Comparison of ENCODE assay signal across 19 mouse cellular contexts in genomic region chr13:72302436-72303125, GRCm38 (mm10).
DNase-seq lines count a peak whose midpoint lies in the region; ATAC-seq lines count a peak whose summit lies in the region.
"Had no signal": no experiment of that assay in that cellular context is flagged by ENCODE, and none has a peak within 500 bp of the region (broad histone marks: within the 10 kb centered on the region; RNA-seq: fewer than 3 reads in every experiment).

No protein-coding gene starts in this region.

- 84% methylated on average over 19 of the region's 19 CpGs for WGBS in kidney, embryonic 15.5 days
- 57% methylated on average over 19 of the region's 19 CpGs for WGBS in forebrain, embryonic 12.5 days
- 35% methylated on average over 19 of the region's 19 CpGs for WGBS in forebrain, embryonic 16.5 days
- 54% methylated on average over 19 of the region's 19 CpGs for WGBS in midbrain, embryonic 13.5 days

- peak overlapping the region; percentile 34 for H3K4me2 ChIP-seq in kidney, embryonic 15.5 days
- peak overlapping the region; percentile 17; the same call in 1 of the 2 replicates for H3K4me2 ChIP-seq in forebrain, embryonic 12.5 days
- peak overlapping the region; percentile 22 for H3K4me2 ChIP-seq in forebrain, embryonic 16.5 days (ENCODE audit: low read length)
- peak overlapping the region; percentile 30 for H3K4me2 ChIP-seq in midbrain, embryonic 13.5 days (replicated peaks)
- H3K4me2 ChIP-seq: embryonic facial prominence, embryonic 12.5 days; liver, embryonic 15.5 days had no signal

- H3K9ac ChIP-seq in kidney, embryonic 15.5 days, result no peak overlapping the region
- H3K9ac ChIP-seq in forebrain, embryonic 12.5 days, result no peak overlapping the region
- H3K9ac ChIP-seq in forebrain, embryonic 16.5 days (replicated peaks; ENCODE audit: low read depth, low read length), result no peak overlapping the region
- peak overlapping the region; percentile 36; the same call in 1 of the 2 replicates for H3K9ac ChIP-seq in midbrain, embryonic 13.5 days (replicated peaks)
- H3K9ac ChIP-seq: embryonic facial prominence, embryonic 12.5 days; heart, embryonic 12.5 days; liver, embryonic 15.5 days had no signal

- no peaks in the 10 kb centered on the region for H3K36me3 ChIP-seq in kidney, embryonic 15.5 days
- no peaks in the 10 kb centered on the region for H3K36me3 ChIP-seq in forebrain, embryonic 12.5 days (replicated peaks)
- no peaks in the 10 kb centered on the region for H3K36me3 ChIP-seq in forebrain, embryonic 16.5 days (ENCODE audit: control insufficient read depth, insufficient read depth)
- no peaks in the 10 kb centered on the region for H3K36me3 ChIP-seq in midbrain, embryonic 13.5 days
- H3K36me3 ChIP-seq: embryonic facial prominence, embryonic 12.5 days; heart, embryonic 12.5 days; liver, embryonic 15.5 days had no signal

- H3K9me3 ChIP-seq in kidney, embryonic 15.5 days (replicated peaks), result no peaks in the 10 kb centered on the region
- H3K9me3 ChIP-seq in forebrain, embryonic 12.5 days, result no peaks in the 10 kb centered on the region
- H3K9me3 ChIP-seq in forebrain, embryonic 16.5 days (ENCODE audit: control insufficient read depth, low read length), result no peaks in the 10 kb centered on the region
- no peaks in the 10 kb centered on the region for H3K9me3 ChIP-seq in midbrain, embryonic 13.5 days
- H3K9me3 ChIP-seq: embryonic facial prominence, embryonic 12.5 days; heart, embryonic 12.5 days; liver, embryonic 15.5 days had no signal

- H3K27me3 ChIP-seq in kidney, embryonic 15.5 days, result peaks cover 25% of the 10 kb centered on the region
- peaks cover 88% of the 10 kb centered on the region for H3K27me3 ChIP-seq in forebrain, embryonic 12.5 days
- H3K27me3 ChIP-seq in forebrain, embryonic 16.5 days (replicated peaks; ENCODE audit: control insufficient read depth, insufficient read depth, low read length), result peaks cover 69% of the 10 kb centered on the region
- peaks cover 66% of the 10 kb centered on the region for H3K27me3 ChIP-seq in midbrain, embryonic 13.5 days
- H3K27me3 ChIP-seq: liver, embryonic 15.5 days; Patski had no signal

- H3K4me3 ChIP-seq in kidney, embryonic 15.5 days (replicated peaks), result no peak overlapping the region
- no peak overlapping the region for H3K4me3 ChIP-seq in forebrain, embryonic 12.5 days (replicated peaks)
- no peak overlapping the region for H3K4me3 ChIP-seq in forebrain, embryonic 16.5 days (replicated peaks; ENCODE audit: low read length)
- H3K4me3 ChIP-seq in midbrain, embryonic 13.5 days (replicated peaks), result no peak overlapping the region
- H3K4me3 ChIP-seq: embryonic facial prominence, embryonic 12.5 days; heart, embryonic 12.5 days; liver, embryonic 15.5 days had no signal

- no peak for DNase-seq in kidney, postnatal 10 days
- no peak for DNase-seq in thymus, postnatal 0 days (ENCODE audit: low spot score)
- DNase-seq in natural killer cell, adult 2 months (ENCODE audit: low spot score in 2 of 2), result no peak
- DNase-seq in B cell, adult 2 months, result no peak
- DNase-seq: adrenal gland, postnatal 25 days; cerebellum, adult 2 months; kidney, adult 18-20 months; kidney, postnatal 25 days; layer of hippocampus, adult 9-11 months; thymus, adult 18-20 months had no signal

- no peak for ATAC-seq in kidney, embryonic 15.5 days (replicated peaks; ENCODE audit: low FRiP score)
- ATAC-seq in forebrain, embryonic 12.5 days (ENCODE audit: low FRiP score), result peak; percentile 45; the same call in 1 of the 2 replicates
- peak; percentile 44 for ATAC-seq in forebrain, embryonic 16.5 days
- peak; percentile 32; the same call in 1 of the 2 replicates for ATAC-seq in midbrain, embryonic 13.5 days
- ATAC-seq: activated CD4-positive, CD25-positive, alpha-beta regulatory T cell, adult 4 months; Patski had no signal

- H3K4me1 ChIP-seq in kidney, embryonic 15.5 days, result peaks cover 15% of the 10 kb centered on the region; the same call in 1 of the 2 replicates
- peaks cover 48% of the 10 kb centered on the region for H3K4me1 ChIP-seq in forebrain, embryonic 12.5 days
- H3K4me1 ChIP-seq in forebrain, embryonic 16.5 days (replicated peaks; ENCODE audit: control insufficient read depth, insufficient read depth, low read length), result peaks cover 21% of the 10 kb centered on the region
- H3K4me1 ChIP-seq in midbrain, embryonic 13.5 days (replicated peaks), result peaks cover 71% of the 10 kb centered on the region
- H3K4me1 ChIP-seq: embryonic facial prominence, embryonic 12.5 days; liver, embryonic 15.5 days had no signal

- H3K27ac ChIP-seq in kidney, embryonic 15.5 days, result no peak overlapping the region
- H3K27ac ChIP-seq in forebrain, embryonic 12.5 days, result no peak overlapping the region
- no peak overlapping the region for H3K27ac ChIP-seq in forebrain, embryonic 16.5 days (ENCODE audit: low read length)
- H3K27ac ChIP-seq in midbrain, embryonic 13.5 days, result peak overlapping the region; percentile 70
- H3K27ac ChIP-seq: embryonic facial prominence, embryonic 12.5 days; liver, embryonic 15.5 days had no signal
